Mouse (Mus musculus): Measurements from ENCODE around the gene Fam162b. TPM values are rescaled to one million over a fixed set of nuclear protein-coding genes. Genes with fewer than 3 reads are reported as not detected.

Gene Fam162b
- polyA plus RNA-seq, 1 experiment: not detected

DNA sequence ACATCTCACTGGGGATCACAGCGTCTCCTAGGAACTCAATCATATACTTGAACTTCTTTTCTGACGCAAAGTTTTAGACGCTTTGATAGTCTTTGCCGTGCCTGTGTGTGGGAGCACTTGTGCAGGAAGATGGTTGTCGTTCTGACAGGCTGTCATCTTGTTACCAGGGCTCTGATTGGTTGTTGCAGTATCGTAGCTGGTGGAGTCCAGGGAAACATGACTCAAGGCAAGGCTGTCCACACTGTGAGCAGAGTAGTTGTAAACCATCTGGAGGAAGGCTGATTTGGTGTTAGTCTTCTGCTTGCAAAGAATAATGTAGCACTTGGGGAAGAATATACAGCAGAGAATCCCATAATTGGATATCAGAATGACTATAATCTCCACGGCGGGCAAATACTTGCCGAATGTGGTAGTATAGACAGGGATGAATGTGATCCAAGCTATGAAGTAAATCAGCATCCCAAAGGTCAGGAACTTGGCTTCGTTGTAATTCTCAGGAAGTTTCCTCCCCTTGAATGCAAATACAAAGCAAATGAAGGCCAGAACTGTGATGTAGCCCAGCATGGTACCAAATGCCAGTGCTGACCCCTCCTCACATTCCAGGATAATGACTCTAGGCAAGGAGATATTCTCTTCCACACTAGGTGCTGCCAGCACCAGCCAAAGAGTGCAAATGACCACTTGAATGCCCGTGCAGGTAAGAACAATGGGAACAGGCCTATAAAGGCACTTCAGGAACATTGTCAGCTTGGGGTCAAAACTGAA is 24.7 kb upstream of the Fam162b start:
- Histone ChIP-seq H3K27me3 (ENCODE audit: control insufficient read depth, insufficient read depth, insufficient read length) (no peaks in the 10 kb centered on the region), H3K36me3 (ENCODE audit: control insufficient read depth, insufficient read depth) (no peaks in the 10 kb centered on the region), H3K4me2 (ENCODE audit: low read depth) (no peak overlapping the region), H3K79me2 (ENCODE audit: control insufficient read depth, insufficient read depth) (no peaks in the 10 kb centered on the region), H3ac (ENCODE audit: control insufficient read depth, insufficient read length) (no peak overlapping the region), H3K4me3 (no peak overlapping the region)
- no peak for TF ChIP-seq MYOG (IDR thresholded peaks at IDR 0.05; ENCODE audit: control insufficient read depth in 1 of 3, insufficient read depth in 1 of 3, insufficient read length in 2 of 3, low read depth in 2 of 3)
- TF ChIP-seq POLR2A (IDR thresholded peaks at IDR 0.05; ENCODE audit: insufficient read length, low read depth): no peak

DNA sequence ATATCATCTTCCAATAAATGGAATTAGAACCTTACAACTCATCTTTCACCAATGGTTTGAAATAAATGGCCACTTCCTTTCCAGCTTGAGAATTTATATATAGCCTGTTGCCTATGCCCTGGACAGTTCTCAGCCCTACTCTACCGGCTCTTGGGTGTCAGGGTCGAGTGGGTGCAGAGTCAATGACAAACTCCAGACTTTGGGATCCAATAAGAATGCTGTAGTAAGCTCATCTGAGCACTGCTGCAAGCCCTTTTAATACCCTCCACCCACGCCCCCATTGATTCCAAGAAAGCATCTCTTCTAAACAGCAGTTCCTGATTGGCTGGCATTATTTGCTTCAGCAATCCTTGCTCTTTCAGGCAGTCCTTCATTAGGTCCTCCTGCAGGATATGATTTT is 23.1 kb upstream of the Fam162b start:
- TF ChIP-seq POLR2A (IDR thresholded peaks at IDR 0.05; ENCODE audit: insufficient read length, low read depth) (no peak), REST (IDR thresholded peaks at IDR 0.05; ENCODE audit: insufficient read depth, insufficient read length) (no peak), MAX (IDR thresholded peaks at IDR 0.05; ENCODE audit: low read depth) (no peak), CEBPB (IDR thresholded peaks at IDR 0.05; ENCODE audit: insufficient read depth, poor library complexity, severe bottlenecking) (no peak), TCF12 (IDR thresholded peaks at IDR 0.05; ENCODE audit: insufficient read depth, poor library complexity, severe bottlenecking) (no peak), TCF3 (IDR thresholded peaks at IDR 0.05; ENCODE audit: insufficient read length, low read depth) (no peak), MYOD1 (IDR thresholded peaks at IDR 0.05; ENCODE audit: control insufficient read depth in 1 of 3, insufficient read length in 2 of 3, low read depth in 2 of 3) (no peak), E2F4 (IDR thresholded peaks at IDR 0.05; ENCODE audit: insufficient read depth) (no peak), USF1 (IDR thresholded peaks at IDR 0.05; ENCODE audit: low read depth) (no peak), MYOG (IDR thresholded peaks at IDR 0.05; ENCODE audit: control insufficient read depth in 1 of 3, insufficient read depth in 1 of 3, insufficient read length in 2 of 3, low read depth in 2 of 3) (no peak)
- Histone ChIP-seq H3K79me2 (ENCODE audit: control insufficient read depth, insufficient read depth) (no peaks in the 10 kb centered on the region), H3K4me2 (ENCODE audit: low read depth) (no peak overlapping the region), H3ac (ENCODE audit: control insufficient read depth, insufficient read length) (no peak overlapping the region), H3K4me3 (no peak overlapping the region), H3K27me3 (ENCODE audit: control insufficient read depth, insufficient read depth, insufficient read length) (no peaks in the 10 kb centered on the region), H3K36me3 (ENCODE audit: control insufficient read depth, insufficient read depth) (no peaks in the 10 kb centered on the region)

DNA sequence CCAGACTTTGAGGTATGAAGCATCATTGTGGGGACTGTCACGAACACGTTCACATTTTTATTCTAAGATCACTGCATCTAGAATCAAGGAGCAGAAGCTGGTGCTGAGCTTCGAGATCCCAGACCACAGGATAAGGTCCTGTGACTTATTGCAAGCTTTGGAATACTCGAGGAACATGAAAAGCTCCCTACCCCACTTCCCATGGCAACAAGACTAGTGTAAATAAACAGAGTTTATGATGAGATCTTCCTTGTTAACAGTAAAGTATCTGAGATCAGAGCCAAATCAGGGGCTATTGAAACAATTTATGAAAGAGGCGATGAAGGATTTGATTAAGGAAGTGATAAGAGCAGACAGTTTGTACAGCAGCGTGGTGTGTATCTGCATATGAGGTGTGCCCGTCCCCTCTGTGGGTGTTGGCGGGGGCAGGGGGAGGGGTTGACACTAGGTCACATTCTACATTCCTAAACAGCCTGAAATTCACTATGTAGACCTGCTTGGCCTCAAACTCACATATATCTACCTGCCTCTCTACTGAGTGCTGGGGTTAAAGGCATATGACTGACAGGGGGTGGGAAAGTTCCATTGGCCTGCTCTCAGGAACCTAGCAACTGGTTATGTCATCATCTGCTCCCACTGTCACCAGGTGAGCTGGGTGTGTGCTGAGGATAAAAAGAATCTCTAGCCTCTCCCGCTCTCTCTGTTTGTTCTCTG is 21.8 kb upstream of the Fam162b start:
- H3K4me3 ChIP-seq: no peak overlapping the region
- no peak overlapping the region for H3K4me2 ChIP-seq (ENCODE audit: low read depth)
- H3K79me2 ChIP-seq (ENCODE audit: control insufficient read depth, insufficient read depth): no peaks in the 10 kb centered on the region
- H3K27me3 ChIP-seq (ENCODE audit: control insufficient read depth, insufficient read depth, insufficient read length): no peaks in the 10 kb centered on the region
- TF ChIP-seq E2F4 (IDR thresholded peaks at IDR 0.05; ENCODE audit: insufficient read depth): no peak
- TF ChIP-seq TCF12 (IDR thresholded peaks at IDR 0.05; ENCODE audit: insufficient read depth, poor library complexity, severe bottlenecking): no peak
- H3K36me3 ChIP-seq (ENCODE audit: control insufficient read depth, insufficient read depth): no peaks in the 10 kb centered on the region
- H3ac ChIP-seq (ENCODE audit: control insufficient read depth, insufficient read length): no peak overlapping the region

DNA sequence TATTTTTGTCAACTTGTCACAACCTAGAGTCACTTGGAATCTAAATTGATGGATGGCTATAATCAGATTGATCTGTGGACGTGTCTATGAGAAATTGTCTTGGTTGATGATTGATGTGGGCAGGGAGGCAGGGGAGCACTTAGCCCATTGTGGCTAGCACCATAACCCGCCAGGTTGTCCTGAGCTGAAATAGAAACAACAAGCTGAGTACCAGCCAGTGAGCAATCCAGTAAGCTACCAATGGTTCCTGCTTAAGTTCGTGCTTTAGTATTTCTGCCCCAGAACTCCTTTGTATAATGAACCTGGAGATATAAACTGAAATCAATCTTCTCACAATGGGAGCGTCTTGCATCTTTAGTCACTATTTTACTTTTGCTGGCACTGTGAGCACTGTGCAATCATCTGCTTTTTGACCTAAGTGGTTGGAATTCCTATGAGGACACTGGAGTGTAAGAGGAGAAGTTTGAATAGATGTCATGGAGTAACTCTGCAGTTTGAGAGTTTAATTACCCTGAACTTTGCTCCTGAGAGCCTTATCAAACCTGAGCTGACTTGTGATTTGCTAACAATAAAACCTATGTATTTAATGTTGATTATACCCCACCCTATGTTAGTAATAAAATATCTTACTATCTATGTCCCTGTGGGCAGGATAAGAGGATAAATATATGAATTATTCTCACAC is 19.6 kb upstream of the Fam162b start:
- Histone ChIP-seq H3K4me3 (no peak overlapping the region), H3K36me3 (ENCODE audit: control insufficient read depth, insufficient read depth) (no peaks in the 10 kb centered on the region), H3ac (ENCODE audit: control insufficient read depth, insufficient read length) (no peak overlapping the region), H3K27me3 (ENCODE audit: control insufficient read depth, insufficient read depth, insufficient read length) (no peaks in the 10 kb centered on the region), H3K4me2 (ENCODE audit: low read depth) (no peak overlapping the region), H3K79me2 (ENCODE audit: control insufficient read depth, insufficient read depth) (no peaks in the 10 kb centered on the region)
- TF ChIP-seq CEBPB (IDR thresholded peaks at IDR 0.05; ENCODE audit: insufficient read depth, poor library complexity, severe bottlenecking) (no peak), MYOG (IDR thresholded peaks at IDR 0.05; ENCODE audit: control insufficient read depth in 1 of 3, insufficient read depth in 1 of 3, insufficient read length in 2 of 3, low read depth in 2 of 3) (no peak), USF1 (IDR thresholded peaks at IDR 0.05; ENCODE audit: low read depth) (no peak), SRF (IDR thresholded peaks at IDR 0.05; ENCODE audit: control insufficient read depth, insufficient read length, low read depth) (no peak), E2F4 (IDR thresholded peaks at IDR 0.05; ENCODE audit: insufficient read depth) (no peak), REST (IDR thresholded peaks at IDR 0.05; ENCODE audit: insufficient read depth, insufficient read length) (no peak), MAX (IDR thresholded peaks at IDR 0.05; ENCODE audit: low read depth) (no peak), MYOD1 (IDR thresholded peaks at IDR 0.05; ENCODE audit: control insufficient read depth in 1 of 3, insufficient read length in 2 of 3, low read depth in 2 of 3) (no peak), POLR2AphosphoS2 (IDR thresholded peaks at IDR 0.05; ENCODE audit: insufficient read length, low read depth) (no peak), TCF3 (IDR thresholded peaks at IDR 0.05; ENCODE audit: insufficient read length, low read depth) (no peak), TCF12 (IDR thresholded peaks at IDR 0.05; ENCODE audit: insufficient read depth, poor library complexity, severe bottlenecking) (no peak), POLR2A (IDR thresholded peaks at IDR 0.05; ENCODE audit: insufficient read length, low read depth) (no peak)

Measured in myocyte (in vitro differentiated cells).